Mouse (Mus musculus): ENCODE measurements around the gene Ucn. TPM values are rescaled to one million over a fixed set of nuclear protein-coding genes. Genes with fewer than 3 reads are reported as not detected.

Gene Ucn
- total and polyA plus RNA-seq, 3 experiments, result not detected

GRCm38 (mm10) chr5:31168630-31169029, 30.0 kb upstream of the Ucn start:
- H3K27me3 ChIP-seq (ENCODE audit: insufficient read depth, low read length), result no peaks in the 10 kb centered on the region
- peaks cover 2% of the 10 kb centered on the region; the same call in 1 of the 2 replicates for H3K4me1 ChIP-seq (ENCODE audit: insufficient read depth, low read depth, low read length)
- H3K36me3 ChIP-seq (replicated peaks), result peaks cover 95% of the 10 kb centered on the region
- no peak overlapping the region for H3K4me3 ChIP-seq (ENCODE audit: low read depth, low read length)
- ATAC-seq (ENCODE audit: extremely low read depth, insufficient number of reproducible peaks, low FRiP score, poor library complexity, severe bottlenecking) (no peak), DNase-seq (ENCODE audit: low spot score) (no peak)
- no peak for TF ChIP-seq POLR2AphosphoS5 (IDR thresholded peaks at IDR 0.05; ENCODE audit: insufficient replicate concordance, low read depth, low read length)
- H3K9me3 ChIP-seq (replicated peaks), result no peaks in the 10 kb centered on the region

GRCm38 (mm10) chr5:31164878-31165277, 26.2 kb upstream of the Ucn start:
- DNase-seq (ENCODE audit: low spot score), result no peak
- no peak for TF ChIP-seq GATA1 (IDR thresholded peaks at IDR 0.05; ENCODE audit: borderline replicate concordance, low read length)
- no peak for TF ChIP-seq CTCF (IDR thresholded peaks at IDR 0.05; ENCODE audit: low read depth, low read length)
- no peak for TF ChIP-seq POLR2AphosphoS5 (IDR thresholded peaks at IDR 0.05; ENCODE audit: insufficient replicate concordance, low read depth, low read length)
- TF ChIP-seq GATA2 (IDR thresholded peaks at IDR 0.05; ENCODE audit: borderline replicate concordance, low read depth, low read length), result no peak
- TF ChIP-seq TAL1 (conservative IDR thresholded peaks at IDR 0.05; ENCODE audit: low read depth, low read length), result no peak
- no peak for ATAC-seq (ENCODE audit: extremely low read depth, insufficient number of reproducible peaks, low FRiP score, poor library complexity, severe bottlenecking)

GRCm38 (mm10) chr5:31162462-31162861, 23.8 kb upstream of the Ucn start:
- no peak for ATAC-seq (ENCODE audit: extremely low read depth, insufficient number of reproducible peaks, low FRiP score, poor library complexity, severe bottlenecking)

More at GRCm38 (mm10) chr5:31164878-31165277, 26.2 kb upstream of the Ucn start:
- Histone ChIP-seq H3K36me3 (replicated peaks) (peaks cover 97% of the 10 kb centered on the region), H3K9me3 (replicated peaks) (no peaks in the 10 kb centered on the region), H3K4me1 (ENCODE audit: insufficient read depth, low read depth, low read length) (peaks cover 9% of the 10 kb centered on the region), H3K27me3 (ENCODE audit: insufficient read depth, low read length) (no peaks in the 10 kb centered on the region), H3K4me3 (ENCODE audit: low read depth, low read length) (no peak overlapping the region)

GRCm38 (mm10) chr5:31154152-31154553, 15.5 kb upstream of the Ucn start, which contains the start of gene Mpv17:
Gene Mpv17 (minus strand): TSS chr5:31154251.
- no peaks in the 10 kb centered on the region for H3K9me3 ChIP-seq (replicated peaks)
- ATAC-seq (ENCODE audit: extremely low read depth, insufficient number of reproducible peaks, low FRiP score, poor library complexity, severe bottlenecking) (peak; percentile 92), DNase-seq (ENCODE audit: low spot score) (peak; percentile 90)
- peaks cover 72% of the 10 kb centered on the region for H3K36me3 ChIP-seq (replicated peaks)
- no peak for TF ChIP-seq CTCF (IDR thresholded peaks at IDR 0.05; ENCODE audit: low read depth, low read length)
- no peak for TF ChIP-seq GATA2 (IDR thresholded peaks at IDR 0.05; ENCODE audit: borderline replicate concordance, low read depth, low read length)
- TF ChIP-seq TAL1 (conservative IDR thresholded peaks at IDR 0.05; ENCODE audit: low read depth, low read length), result no peak
- no peak for TF ChIP-seq GATA1 (IDR thresholded peaks at IDR 0.05; ENCODE audit: borderline replicate concordance, low read length)
- TF ChIP-seq POLR2AphosphoS5 (IDR thresholded peaks at IDR 0.05; ENCODE audit: insufficient replicate concordance, low read depth, low read length), result no peak
- H3K4me1 ChIP-seq (ENCODE audit: insufficient read depth, low read depth, low read length), result peaks cover 33% of the 10 kb centered on the region
- no peaks in the 10 kb centered on the region for H3K27me3 ChIP-seq (ENCODE audit: insufficient read depth, low read length)
- H3K4me3 ChIP-seq (ENCODE audit: low read depth, low read length), result peak within 1 kb of the TSS; percentile 84

More at GRCm38 (mm10) chr5:31162462-31162861, 23.8 kb upstream of the Ucn start:
- H3K4me1 ChIP-seq (ENCODE audit: insufficient read depth, low read depth, low read length), result peaks cover 9% of the 10 kb centered on the region
- TF ChIP-seq GATA1 (IDR thresholded peaks at IDR 0.05; ENCODE audit: borderline replicate concordance, low read length) (no peak), POLR2AphosphoS5 (IDR thresholded peaks at IDR 0.05; ENCODE audit: insufficient replicate concordance, low read depth, low read length) (no peak), GATA2 (IDR thresholded peaks at IDR 0.05; ENCODE audit: borderline replicate concordance, low read depth, low read length) (no peak), TAL1 (conservative IDR thresholded peaks at IDR 0.05; ENCODE audit: low read depth, low read length) (no peak), CTCF (IDR thresholded peaks at IDR 0.05; ENCODE audit: low read depth, low read length) (no peak)
- no peaks in the 10 kb centered on the region for H3K27me3 ChIP-seq (ENCODE audit: insufficient read depth, low read length)
- no peak overlapping the region for H3K4me3 ChIP-seq (ENCODE audit: low read depth, low read length)
- H3K9me3 ChIP-seq (replicated peaks), result no peaks in the 10 kb centered on the region
- DNase-seq (ENCODE audit: low spot score), result no peak
- peaks cover 97% of the 10 kb centered on the region for H3K36me3 ChIP-seq (replicated peaks)

GRCm38 (mm10) chr5:31153516-31154151, 15.0 kb upstream of the Ucn start:
- Histone ChIP-seq H3K4me3 (ENCODE audit: low read depth, low read length) (peak overlapping the region; percentile 84), H3K9me3 (replicated peaks) (no peaks in the 10 kb centered on the region), H3K27me3 (ENCODE audit: insufficient read depth, low read length) (no peaks in the 10 kb centered on the region), H3K4me1 (ENCODE audit: insufficient read depth, low read depth, low read length) (peaks cover 33% of the 10 kb centered on the region), H3K36me3 (replicated peaks) (peaks cover 69% of the 10 kb centered on the region)
- ATAC-seq (ENCODE audit: extremely low read depth, insufficient number of reproducible peaks, low FRiP score, poor library complexity, severe bottlenecking) (no peak), DNase-seq (ENCODE audit: low spot score) (no peak)
- TF ChIP-seq TAL1 (conservative IDR thresholded peaks at IDR 0.05; ENCODE audit: low read depth, low read length) (no peak), POLR2AphosphoS5 (IDR thresholded peaks at IDR 0.05; ENCODE audit: insufficient replicate concordance, low read depth, low read length) (no peak), GATA1 (IDR thresholded peaks at IDR 0.05; ENCODE audit: borderline replicate concordance, low read length) (no peak), GATA2 (IDR thresholded peaks at IDR 0.05; ENCODE audit: borderline replicate concordance, low read depth, low read length) (no peak), CTCF (IDR thresholded peaks at IDR 0.05; ENCODE audit: low read depth, low read length) (no peak)

- ATAC-seq (ENCODE audit: extremely low read depth, insufficient number of reproducible peaks, low FRiP score, poor library complexity, severe bottlenecking) (no peak), DNase-seq (ENCODE audit: low spot score) (no peak)
- H3K4me1 ChIP-seq (ENCODE audit: insufficient read depth, low read depth, low read length), result peaks cover 36% of the 10 kb centered on the region
- H3K4me3 ChIP-seq (ENCODE audit: low read depth, low read length), result no peak overlapping the region
- H3K36me3 ChIP-seq (replicated peaks), result peaks cover 69% of the 10 kb centered on the region
- H3K9me3 ChIP-seq (replicated peaks), result no peaks in the 10 kb centered on the region
- no peaks in the 10 kb centered on the region for H3K27me3 ChIP-seq (ENCODE audit: insufficient read depth, low read length)
- TF ChIP-seq CTCF (IDR thresholded peaks at IDR 0.05; ENCODE audit: low read depth, low read length), result no peak
- no peak for TF ChIP-seq TAL1 (conservative IDR thresholded peaks at IDR 0.05; ENCODE audit: low read depth, low read length)
- TF ChIP-seq GATA2 (IDR thresholded peaks at IDR 0.05; ENCODE audit: borderline replicate concordance, low read depth, low read length), result no peak
- TF ChIP-seq GATA1 (IDR thresholded peaks at IDR 0.05; ENCODE audit: borderline replicate concordance, low read length), result no peak
Observed at GRCm38 (mm10) chr5:31151746-31152145, 13.1 kb upstream of the Ucn start.

Data from G1E (cell line).